In the genomic region with DNA sequence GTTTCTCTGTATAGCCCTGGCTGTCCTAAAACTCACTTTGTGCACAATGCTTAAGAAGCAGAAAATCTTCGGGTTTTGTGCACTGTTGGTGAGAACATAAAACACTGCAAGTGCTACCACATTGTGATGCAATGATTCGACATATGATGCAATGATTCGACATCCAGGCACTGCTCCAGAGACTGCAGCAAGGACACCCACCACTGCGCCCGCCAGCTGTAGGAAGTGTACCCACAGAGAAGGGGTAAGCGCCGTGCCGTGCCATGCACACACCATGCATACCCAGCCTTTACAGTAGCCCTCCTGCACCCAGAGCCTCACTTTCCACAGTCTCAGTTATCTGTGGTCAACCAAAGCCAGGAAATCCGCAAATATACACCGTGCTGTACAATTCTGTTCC, we compare ENCODE assay signal across 17 mouse cellular contexts. TPM values are rescaled to one million over a fixed set of nuclear protein-coding genes. Genes with fewer than 3 reads are reported as not detected.
A peak's percentile ranks its signal among the peaks of the same experiment; 100 is the strongest.
DNase-seq lines count a peak whose midpoint lies in the region; ATAC-seq and TF ChIP-seq lines count a peak whose summit lies in the region.
"Had no signal": no experiment of that assay in that cellular context is flagged by ENCODE, and none has a peak within 500 bp of the region (broad histone marks: within the 10 kb centered on the region; RNA-seq: fewer than 3 reads in every experiment).

No protein-coding gene starts in this region.

- H3K27ac ChIP-seq in bone marrow, adult 2 months (ENCODE audit: control insufficient read depth, insufficient read depth, low read depth, low read length, poor library complexity) = peak overlapping the region; percentile 60
- H3K27ac ChIP-seq: embryonic facial prominence, embryonic 15.5 days; heart, embryonic 13.5 days; hindbrain, embryonic 10.5 days; kidney, postnatal 0 days; limb, embryonic 15.5 days had no signal

- H3K4me1 ChIP-seq in bone marrow, adult 2 months (ENCODE audit: control insufficient read depth, insufficient read depth, low read length) = peaks cover 5% of the 10 kb centered on the region
- H3K4me1 ChIP-seq: embryonic facial prominence, embryonic 15.5 days; heart, embryonic 13.5 days; hindbrain, embryonic 10.5 days; limb, embryonic 15.5 days had no signal

- WGBS in bone marrow, adult 2 months = 39% methylated on average over 10 of the region's 10 CpGs

- H3K4me3 ChIP-seq in bone marrow, adult 2 months (replicated peaks; ENCODE audit: control insufficient read depth, low read depth, low read length) = peak overlapping the region; percentile 70
- H3K4me3 ChIP-seq: embryonic facial prominence, embryonic 15.5 days; heart, embryonic 13.5 days; hindbrain, embryonic 10.5 days; limb, embryonic 15.5 days had no signal

- DNase-seq in adrenal gland, adult (ENCODE audit: inconsistent age in 2 of 2, low spot score in 1 of 2) = peak; percentile 17 to 68
- DNase-seq in adrenal gland, adult 8-10 months = no peak
- peak; percentile 29 for DNase-seq in CD4-positive helper T cell, adult 2 months (ENCODE audit: low read depth, low spot score)
- no peak for DNase-seq in natural killer cell, adult 2 months (ENCODE audit: low spot score in 2 of 2)
- DNase-seq in right cerebral cortex, postnatal 14 days = no peak
- DNase-seq in urinary bladder, postnatal 25 days (ENCODE audit: low spot score) = no peak
- DNase-seq: cerebellum, adult 11-12 months; gastrocnemius, postnatal 10 days; layer of hippocampus, adult 9-11 months had no signal

- TF ChIP-seq CTCF in bone marrow, adult 2 months (IDR thresholded peaks at IDR 0.05; ENCODE audit: control insufficient read depth, insufficient read depth, low read length) = no peak

- no peak for TF ChIP-seq POLR2A in bone marrow, adult 2 months (IDR thresholded peaks at IDR 0.05; ENCODE audit: borderline replicate concordance, control insufficient read depth, low read depth, low read length)

- 0 out of 2 replicates have a peak, but pooled peaks have one; percentile 13 for ATAC-seq in megakaryocyte-erythroid progenitor cell, adult 5-6 weeks (replicated peaks; ENCODE audit: low FRiP score, low TSS enrichment, poor library complexity, severe bottlenecking)
- ATAC-seq: forebrain, embryonic 14.5 days had no signal

RNA-seq across cellular contexts. Expression of a gene that starts 22.4 kb away (rescaled TPM):
- 1 to 10 TPM; 2.3 to 4.0 (median 3.4) TPM for total RNA-seq in adrenal gland, adult 8-10 months (2022)
- 26.1 and 35.5 TPM in 2 replicates for polyA plus RNA-seq in bone marrow, adult 2 months (2011; ENCODE audit: insufficient read depth, insufficient read length, low replicate concordance, missing spikeins)
- total RNA-seq in megakaryocyte-erythroid progenitor cell, adult 5-6 weeks (2014; fragmentation: Nextera tagmentation) = 79.4 and 93.1 TPM in 2 replicates
- total RNA-seq in megakaryocyte-erythroid progenitor cell, adult 5-6 weeks (2017) = 59.5 and 67.9 TPM in 2 replicates

RNA-seq across cellular contexts. Expression of a gene that starts 44.7 kb away (rescaled TPM):
- total RNA-seq in adrenal gland, adult 8-10 months (2022) = 10 to 100 TPM in 2 of 4 experiments, 1 to 10 TPM in 2; 5.1 to 15.9 (median 9.6) TPM
- 4.9 and 8.9 TPM in 2 replicates for polyA plus RNA-seq in bone marrow, adult 2 months (2011; ENCODE audit: insufficient read depth, insufficient read length, low replicate concordance, missing spikeins)
- 5.8 and 10.7 TPM in 2 replicates for total RNA-seq in megakaryocyte-erythroid progenitor cell, adult 5-6 weeks (2014; fragmentation: Nextera tagmentation)
- total RNA-seq in megakaryocyte-erythroid progenitor cell, adult 5-6 weeks (2017) = 11.7 and 16.4 TPM in 2 replicates

RNA-seq across cellular contexts. Expression of a gene that starts 59.2 kb away (rescaled TPM):
- total RNA-seq in adrenal gland, adult 8-10 months (2022) = 10 to 100 TPM in 3 of 4 experiments, 1 to 10 TPM in 1; 6.6 to 17.0 (median 13.7) TPM
- 10.3 and 20.5 TPM in 2 replicates for polyA plus RNA-seq in bone marrow, adult 2 months (2011; ENCODE audit: insufficient read depth, insufficient read length, low replicate concordance, missing spikeins)
- 9.7 and 13.3 TPM in 2 replicates for total RNA-seq in megakaryocyte-erythroid progenitor cell, adult 5-6 weeks (2014; fragmentation: Nextera tagmentation)
- 5.6 and 6.3 TPM in 2 replicates for total RNA-seq in megakaryocyte-erythroid progenitor cell, adult 5-6 weeks (2017)

Comparison
In these comparisons a context has a peak if more than half of its experiments do, and no peak if none do; other contexts are left out.
1. DNase-seq: peak in adrenal gland, adult (2 of 2) and CD4-positive helper T cell, adult 2 months (single experiment); none in adrenal gland, adult 8-10 months (single experiment), natural killer cell, adult 2 months (0 of 2), right cerebral cortex, postnatal 14 days (single experiment) and urinary bladder, postnatal 25 days (single experiment).
2. RNA of a gene that starts 22.4 kb away (total RNA-seq): 59.5 to 93.1 TPM in megakaryocyte-erythroid progenitor cell, adult 5-6 weeks; 2.3 to 4.0 TPM in adrenal gland, adult 8-10 months; every median in the first group is over 10 times any median in the second.